Mouse (Mus musculus): ENCODE results near the gene Pard3b. TPM values are rescaled to one million over a fixed set of nuclear protein-coding genes. Genes with fewer than 3 reads are reported as not detected.

The Pard3b gene
- total and polyA plus RNA-seq, 3 experiments = 0.30 to 0.75 (median 0.63) TPM

DNA sequence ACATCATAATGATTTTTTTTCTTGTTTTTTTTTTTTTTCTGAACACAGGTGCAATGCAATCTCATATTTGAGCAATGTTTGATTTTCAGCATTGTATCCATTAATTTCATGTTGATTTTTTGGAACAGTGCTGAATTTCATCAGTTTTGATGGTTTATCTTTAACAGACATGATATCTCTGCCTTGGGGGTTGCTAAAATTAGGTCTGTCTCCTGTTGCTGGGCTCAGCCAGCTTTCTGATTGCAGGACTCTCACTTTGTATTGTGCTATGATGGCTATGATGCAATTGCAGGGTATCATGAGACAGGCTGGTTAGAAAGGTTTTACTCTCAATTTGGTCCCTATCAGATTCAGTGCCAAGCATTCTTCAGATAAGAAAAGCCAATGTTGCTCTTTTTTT is 11.3 kb downstream of the Pard3b start:
- no peak overlapping the region for H3K4me2 ChIP-seq (ENCODE audit: insufficient read depth, low read depth, poor library complexity, severe bottlenecking)
- H3K79me2 ChIP-seq (replicated peaks; ENCODE audit: control insufficient read depth, extremely low read depth, insufficient read depth, poor library complexity, severe bottlenecking) = no peaks in the 10 kb centered on the region
- H3K4me3 ChIP-seq (replicated peaks in 1 of 3; ENCODE audit: low read depth in 2 of 3, low read length in 2 of 3, poor library complexity in 1 of 3) = no peak overlapping the region
- dilution Hi-C loops (cut with MboI; ENCODE audit: extremely low pct_ligation_motif_present, extremely low pct_unique_long_range_greater_than_20kb, low sequenced_read_pairs) = no loop called here
- no peak for DNase-seq (ENCODE audit: extremely low read depth)
- in situ Hi-C loops (cut with MboI; ENCODE audit: low pct_ligation_motif_present, low pct_unique_long_range_greater_than_20kb, low sequenced_read_pairs) = no loop called here
- no peaks in the 10 kb centered on the region for H3K27me3 ChIP-seq (replicated peaks)
- H3K4me1 ChIP-seq (ENCODE audit: control insufficient read depth in 1 of 2, insufficient read depth in 2 of 2) = peaks cover 0 to 13% of the 10 kb centered on the region in 2 experiments; a peak in 2 of 4 replicates
- no peaks in the 10 kb centered on the region for H3K9me3 ChIP-seq (replicated peaks; ENCODE audit: low read length)
- no peak overlapping the region for H3K9ac ChIP-seq (ENCODE audit: insufficient read depth, low read depth)
- TF ChIP-seq NELFE (IDR thresholded peaks at IDR 0.05; ENCODE audit: low read depth, low read length) (no peak), SIN3A (IDR thresholded peaks at IDR 0.05; ENCODE audit: low read length) (no peak), TCF12 (IDR thresholded peaks at IDR 0.05; ENCODE audit: low read depth, low read length) (no peak), MEF2A (IDR thresholded peaks at IDR 0.05; ENCODE audit: borderline replicate concordance, low read depth, low read length) (no peak), POLR2A (IDR thresholded peaks at IDR 0.05; ENCODE audit: low read depth, low read length) (no peak), CHD2 (IDR thresholded peaks at IDR 0.05; ENCODE audit: low read length) (no peak), JUN (IDR thresholded peaks at IDR 0.05; ENCODE audit: insufficient read depth, low read depth, low read length) (no peak), CHD1 (IDR thresholded peaks at IDR 0.05; ENCODE audit: low read depth, low read length) (no peak), ETS1 (conservative IDR thresholded peaks at IDR 0.05; ENCODE audit: low read depth, low read length) (no peak), PAX5 (IDR thresholded peaks at IDR 0.05; ENCODE audit: low read length) (no peak), ZC3H11A (IDR thresholded peaks at IDR 0.05; ENCODE audit: low read depth, low read length) (no peak), JUND (conservative IDR thresholded peaks at IDR 0.05; ENCODE audit: low read depth, low read length) (no peak), NRF1 (IDR thresholded peaks at IDR 0.05; ENCODE audit: low read depth, low read length) (no peak), GABPA (IDR thresholded peaks at IDR 0.05; ENCODE audit: insufficient replicate concordance, low read depth, low read length) (no peak), MAZ (IDR thresholded peaks at IDR 0.05; ENCODE audit: low read depth, low read length) (no peak), HCFC1 (IDR thresholded peaks at IDR 0.05; ENCODE audit: low read depth, low read length) (no peak), ZNF384 (IDR thresholded peaks at IDR 0.05; ENCODE audit: low read depth, low read length) (no peak)
- H3K36me3 ChIP-seq (replicated peaks in 1 of 2; ENCODE audit: control insufficient read depth in 1 of 2, insufficient read depth in 1 of 2, low read length in 1 of 2) = no peaks in the 10 kb centered on the region
- H3K27ac ChIP-seq (ENCODE audit: insufficient read depth, low read depth) = no peak overlapping the region

DNA sequence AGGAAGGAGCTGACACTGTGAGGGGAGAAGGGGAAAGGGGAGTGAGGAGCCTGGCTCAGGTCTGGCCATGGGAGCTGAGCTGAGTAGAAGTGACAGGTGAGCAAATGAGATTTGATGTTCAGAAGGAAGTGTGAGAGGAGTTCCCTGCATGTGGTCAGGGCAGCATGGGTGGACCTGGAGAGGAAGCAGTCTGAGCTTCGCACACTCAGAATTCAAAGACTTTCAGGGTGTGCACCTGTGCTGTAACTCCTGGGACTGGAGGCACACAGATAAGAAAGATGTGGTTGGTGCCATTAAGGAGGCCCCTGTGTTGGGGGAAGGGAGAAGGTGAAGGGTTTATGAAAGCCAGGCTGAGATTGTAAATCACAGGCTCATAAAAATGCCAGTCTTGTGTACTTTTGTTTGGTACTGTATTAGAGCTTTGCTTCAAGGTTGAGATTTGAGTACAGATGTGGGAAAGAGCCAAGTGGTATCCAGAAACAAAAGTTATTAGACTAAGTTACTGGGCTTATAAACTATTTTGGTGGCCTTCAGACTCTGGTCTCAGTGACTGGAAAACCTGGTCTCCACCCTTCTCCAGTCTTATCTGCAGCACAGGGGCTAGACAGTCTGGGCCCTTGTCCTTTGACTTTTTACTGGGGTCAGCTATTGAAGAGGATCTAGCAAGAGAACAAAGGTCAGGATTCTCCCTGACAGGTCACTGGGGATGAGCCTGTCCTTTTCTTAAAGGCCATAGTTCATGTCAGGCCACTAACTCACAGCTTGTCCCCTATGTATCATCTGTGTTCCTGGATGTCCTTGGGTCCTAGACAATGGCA is 13.0 kb downstream of the Pard3b start:
- Histone ChIP-seq H3K4me1 (ENCODE audit: control insufficient read depth in 1 of 2, insufficient read depth in 2 of 2) (peaks cover 0 to 13% of the 10 kb centered on the region in 2 experiments; a peak in 2 of 4 replicates), H3K27ac (ENCODE audit: insufficient read depth, low read depth) (no peak overlapping the region), H3K36me3 (replicated peaks in 1 of 2; ENCODE audit: control insufficient read depth in 1 of 2, insufficient read depth in 1 of 2, low read length in 1 of 2) (no peaks in the 10 kb centered on the region), H3K4me3 (replicated peaks in 1 of 3; ENCODE audit: low read depth in 2 of 3, low read length in 2 of 3, poor library complexity in 1 of 3) (no peak overlapping the region), H3K79me2 (replicated peaks; ENCODE audit: control insufficient read depth, extremely low read depth, insufficient read depth, poor library complexity, severe bottlenecking) (no peaks in the 10 kb centered on the region), H3K4me2 (ENCODE audit: insufficient read depth, low read depth, poor library complexity, severe bottlenecking) (no peak overlapping the region), H3K9me3 (replicated peaks; ENCODE audit: low read length) (no peaks in the 10 kb centered on the region), H3K27me3 (replicated peaks) (no peaks in the 10 kb centered on the region), H3K9ac (ENCODE audit: insufficient read depth, low read depth) (no peak overlapping the region)
- in situ Hi-C loops (cut with MboI; ENCODE audit: low pct_ligation_motif_present, low pct_unique_long_range_greater_than_20kb, low sequenced_read_pairs) = no loop called here
- DNase-seq (ENCODE audit: extremely low read depth) = no peak
- no peak for TF ChIP-seq RAD21 (IDR thresholded peaks at IDR 0.05; ENCODE audit: low read depth, low read length)
- TF ChIP-seq SIN3A (IDR thresholded peaks at IDR 0.05; ENCODE audit: low read length) = no peak
- no peak for TF ChIP-seq EP300 (IDR thresholded peaks at IDR 0.05; ENCODE audit: low read length)
- TF ChIP-seq POLR2AphosphoS2 (IDR thresholded peaks at IDR 0.05; ENCODE audit: low read depth, low read length) = no peak
- no peak for TF ChIP-seq KAT2A (IDR thresholded peaks at IDR 0.05; ENCODE audit: insufficient replicate concordance, low read length)
- no peak for TF ChIP-seq MYC (IDR thresholded peaks at IDR 0.05; ENCODE audit: low read depth, low read length)
- TF ChIP-seq MAZ (IDR thresholded peaks at IDR 0.05; ENCODE audit: low read depth, low read length) = no peak
- dilution Hi-C loops (cut with MboI; ENCODE audit: extremely low pct_ligation_motif_present, extremely low pct_unique_long_range_greater_than_20kb, low sequenced_read_pairs) = no loop called here
